Mouse (Mus musculus): ENCODE data around the gene Synrg.

DNA sequence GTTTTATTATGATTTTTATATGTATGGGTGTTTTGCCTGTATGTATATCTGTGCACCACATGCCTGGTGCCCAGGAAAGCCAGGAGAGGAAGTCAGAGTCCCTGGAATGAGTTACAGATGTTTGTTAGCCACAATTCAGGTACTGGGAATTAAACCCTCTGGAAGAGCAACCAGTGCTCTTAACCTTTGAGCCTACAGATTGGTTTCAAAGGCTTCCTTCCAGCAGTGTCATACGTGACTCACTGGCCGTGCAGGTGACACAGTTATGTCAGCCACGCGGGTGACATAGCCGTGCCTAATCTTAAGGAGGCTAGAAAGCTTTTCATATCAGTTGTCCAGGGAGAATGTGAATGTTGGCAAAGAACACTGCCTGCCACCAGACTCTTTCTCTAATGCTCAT is 69.4 kb downstream of the Synrg start:
- TF ChIP-seq CTCF (IDR thresholded peaks at IDR 0.05; ENCODE audit: borderline replicate concordance, insufficient read depth, low read depth, low read length) (no peak), POLR2A (IDR thresholded peaks at IDR 0.05; ENCODE audit: borderline replicate concordance, insufficient read depth, low read length) (no peak)

Data from cerebellum, adult 2 months (tissue).